Mouse (Mus musculus) myocyte (in vitro differentiated cells): ENCODE results near the gene Cldn34b1. TPM values are rescaled to one million over a fixed set of nuclear protein-coding genes. Genes with fewer than 3 reads are reported as not detected.
"Not testable (repeated sequence)": the region's sequence is repeated elsewhere in the genome, so short reads cannot be mapped to it uniquely, and the experiment has no call there.

Experiments
- H3K27me3 ChIP-seq: one replicate; pipeline ENCODE4 v1.6.1; 2011; ENCODE audit not compliant: control insufficient read depth, insufficient read depth, insufficient read length
- H3K36me3 ChIP-seq: one replicate; pipeline ENCODE4 v1.6.1; 2011; ENCODE audit not compliant: control insufficient read depth, insufficient read depth
- H3K4me2 ChIP-seq: one replicate; pipeline ENCODE4 v1.6.1; 2011; ENCODE audit warnings: low read depth, control low read depth
- H3K4me3 ChIP-seq: one replicate; pipeline ENCODE4 v1.5.1; 2011; ENCODE audit warnings: mild to moderate bottlenecking, control low read depth, moderate library complexity
- H3K79me2 ChIP-seq: one replicate; pipeline ENCODE4 v1.6.1; 2011; ENCODE audit not compliant: control insufficient read depth, insufficient read depth
- H3ac ChIP-seq: one replicate; pipeline ENCODE4 v1.6.1; 2011; ENCODE audit not compliant: control insufficient read depth, insufficient read length
- polyA plus RNA-seq: library from polyadenylated mRNA; unstranded; fragments of >200 nt; fragmentation: generic; extraction: Trizol; gene quantifications from one replicate; pipeline ENCODE4 v1.2.1, GENCODE M21; 2012; ENCODE audit warnings: missing spikeins

Cldn34b1 gene
- not detected for polyA plus RNA-seq

- not testable (repeated sequence) for H3K27me3 ChIP-seq, H3ac ChIP-seq, H3K4me3 ChIP-seq, H3K4me2 ChIP-seq, H3K79me2 ChIP-seq, H3K36me3 ChIP-seq
Measured at GRCm38 (mm10) chrX:154890167-154890566, at the start of gene Cldn34b1. Gene Cldn34b1 (minus strand): TSS chrX:154890267.

GRCm38 (mm10) chrX:154935887-154936286 is 45.8 kb upstream of the Cldn34b1 start, which contains the start of gene Magea6:
Gene Magea6 (minus strand): TSS chrX:154935987.
- H3K27me3 ChIP-seq, H3K36me3 ChIP-seq, H3ac ChIP-seq, H3K4me2 ChIP-seq, H3K79me2 ChIP-seq, H3K4me3 ChIP-seq: not testable (repeated sequence)

Other genes starting within 250 kb of the Cldn34b1 start
- gene Magea6, start 45.7 kb upstream of the Cldn34b1 start, polyA plus RNA-seq, result 0.08 TPM
- 0.14 TPM for gene Magea3, start 59.2 kb upstream of the Cldn34b1 start, polyA plus RNA-seq
- gene Magea8, start 105.6 kb upstream of the Cldn34b1 start, polyA plus RNA-seq, result 2.6 TPM
- gene Magea5, start 172.9 kb upstream of the Cldn34b1 start, polyA plus RNA-seq, result 0.60 TPM
- not detected for gene Magea1, start 199.5 kb upstream of the Cldn34b1 start, polyA plus RNA-seq
- gene Magea2, start 203.4 kb upstream of the Cldn34b1 start, polyA plus RNA-seq, result 0.17 TPM
- not detected for gene Cldn34b2, start 238.1 kb upstream of the Cldn34b1 start, polyA plus RNA-seq